Mouse (Mus musculus): ENCODE results near the gene Insm2.

GRCm38 (mm10) chr12:55623254-55623653 is 24.0 kb downstream of the Insm2 start:
- no peak for TF ChIP-seq CTCF (IDR thresholded peaks at IDR 0.05; ENCODE audit: borderline replicate concordance, insufficient read depth, low read depth, low read length)
- TF ChIP-seq POLR2A (IDR thresholded peaks at IDR 0.05; ENCODE audit: borderline replicate concordance, insufficient read depth, low read length), result no peak
